9 mouse cellular contexts compared by ENCODE assay signal in genomic region chr4:63409317-63409907, GRCm38 (mm10). TPM values are rescaled to one million over a fixed set of nuclear protein-coding genes. Genes with fewer than 3 reads are reported as not detected.
DNase-seq lines count a peak whose midpoint lies in the region; ATAC-seq and TF ChIP-seq lines count a peak whose summit lies in the region.
"Had no signal": no experiment of that assay in that cellular context is flagged by ENCODE, and none has a peak within 500 bp of the region (broad histone marks: within the 10 kb centered on the region; RNA-seq: fewer than 3 reads in every experiment).

No protein-coding gene starts in this region.

- no peaks in the 10 kb centered on the region for H3K9me3 ChIP-seq in kidney, embryonic 15.5 days (replicated peaks)
- no peaks in the 10 kb centered on the region for H3K9me3 ChIP-seq in heart, postnatal 0 days (replicated peaks; ENCODE audit: control insufficient read depth, low read length)
- no peaks in the 10 kb centered on the region for H3K9me3 ChIP-seq in liver, embryonic 13.5 days (replicated peaks)
- H3K9me3 ChIP-seq in neural tube, embryonic 14.5 days (ENCODE audit: control insufficient read depth, low read length): no peaks in the 10 kb centered on the region

- no peak for TF ChIP-seq CTCF in heart, postnatal 0 days (IDR thresholded peaks at IDR 0.05; ENCODE audit: low read depth)

- ATAC-seq in kidney, embryonic 15.5 days (replicated peaks; ENCODE audit: low FRiP score): no peak
- ATAC-seq in heart, postnatal 0 days (ENCODE audit: insufficient read depth, low read depth): no peak
- ATAC-seq in liver, embryonic 13.5 days (ENCODE audit: low read depth): no peak
- ATAC-seq in neural tube, embryonic 14.5 days (ENCODE audit: low read depth): no peak

- peak overlapping the region; percentile 53 for H3K4me3 ChIP-seq in kidney, embryonic 15.5 days (replicated peaks)
- peak overlapping the region; percentile 53 for H3K4me3 ChIP-seq in heart, postnatal 0 days (ENCODE audit: low read depth, low read length)
- peak overlapping the region; percentile 69 for H3K4me3 ChIP-seq in liver, embryonic 13.5 days (replicated peaks)
- H3K4me3 ChIP-seq in neural tube, embryonic 14.5 days (ENCODE audit: low read depth, low read length): peak overlapping the region; percentile 45

- peak overlapping the region; percentile 34 for H3K9ac ChIP-seq in kidney, embryonic 15.5 days
- no peak overlapping the region for H3K9ac ChIP-seq in heart, postnatal 0 days (replicated peaks; ENCODE audit: low read depth, low read length)
- H3K9ac ChIP-seq in liver, embryonic 13.5 days: peak overlapping the region; percentile 60
- peak overlapping the region; percentile 58 for H3K9ac ChIP-seq in neural tube, embryonic 14.5 days (replicated peaks; ENCODE audit: low read depth, low read length)

- TF ChIP-seq EP300 in heart, postnatal 0 days (IDR thresholded peaks at IDR 0.05; ENCODE audit: low read depth): no peak

- H3K36me3 ChIP-seq in kidney, embryonic 15.5 days: no peaks in the 10 kb centered on the region
- no peaks in the 10 kb centered on the region for H3K36me3 ChIP-seq in heart, postnatal 0 days (replicated peaks; ENCODE audit: control insufficient read depth, insufficient read depth, low read length)
- no peaks in the 10 kb centered on the region for H3K36me3 ChIP-seq in liver, embryonic 13.5 days
- H3K36me3 ChIP-seq in neural tube, embryonic 14.5 days (ENCODE audit: control insufficient read depth, insufficient read depth, low read length): no peaks in the 10 kb centered on the region

- H3K4me1 ChIP-seq in kidney, embryonic 15.5 days: peaks cover 44% of the 10 kb centered on the region
- peaks cover 14% of the 10 kb centered on the region; the same call in 1 of the 2 replicates for H3K4me1 ChIP-seq in heart, postnatal 0 days (ENCODE audit: control insufficient read depth, insufficient read depth)
- H3K4me1 ChIP-seq in liver, embryonic 13.5 days (replicated peaks): peaks cover 63% of the 10 kb centered on the region
- H3K4me1 ChIP-seq in neural tube, embryonic 14.5 days (ENCODE audit: control insufficient read depth, insufficient read depth, low read length): peaks cover 22% of the 10 kb centered on the region

- peak overlapping the region; percentile 48; the same call in 1 of the 2 replicates for H3K27ac ChIP-seq in kidney, embryonic 15.5 days
- peak overlapping the region; percentile 2; the same call in 1 of the 2 replicates for H3K27ac ChIP-seq in heart, postnatal 0 days (ENCODE audit: low read depth)
- H3K27ac ChIP-seq in liver, embryonic 13.5 days: no peak overlapping the region
- H3K27ac ChIP-seq in neural tube, embryonic 14.5 days (ENCODE audit: low read depth, low read length): 0 out of 2 replicates have a peak overlapping the region, but pooled peaks have one; percentile 34

- H3K27me3 ChIP-seq in kidney, embryonic 15.5 days: peaks cover 5% of the 10 kb centered on the region; the same call in 1 of the 2 replicates
- 0 out of 2 replicates have a peak, but pooled peaks cover 3% of the 10 kb centered on the region for H3K27me3 ChIP-seq in heart, postnatal 0 days (ENCODE audit: control insufficient read depth, insufficient read depth, low read length)
- H3K27me3 ChIP-seq in liver, embryonic 13.5 days: peaks cover 7% of the 10 kb centered on the region
- H3K27me3 ChIP-seq in neural tube, embryonic 14.5 days (ENCODE audit: control insufficient read depth, insufficient read depth, low read length): no peaks in the 10 kb centered on the region
- H3K27me3 ChIP-seq: Patski had no signal

- DNase-seq in kidney, adult 18-20 months: no peak
- peak; percentile 57 for DNase-seq in embryo, embryonic 11 days
- DNase-seq in heart, postnatal 0 days (ENCODE audit: low spot score): no peak
- no peak for DNase-seq in liver, embryonic 13.5 days
- DNase-seq in c-Kit-positive CD71-positive TER-119-positive erythroid progenitor cells, embryonic 14.5 days (ENCODE audit: low spot score): no peak
- no peak for DNase-seq in adrenal gland, postnatal 36 days

- peak overlapping the region; percentile 97 for H3K4me2 ChIP-seq in kidney, embryonic 15.5 days
- peak overlapping the region; percentile 91 for H3K4me2 ChIP-seq in heart, postnatal 0 days (ENCODE audit: low read depth, low read length)
- peak overlapping the region; percentile 94 for H3K4me2 ChIP-seq in liver, embryonic 13.5 days
- H3K4me2 ChIP-seq in neural tube, embryonic 14.5 days (ENCODE audit: low read depth, low read length): peak overlapping the region; percentile 97

- 4% methylated on average over 18 of the region's 18 CpGs for WGBS in kidney, embryonic 15.5 days
- 2% methylated on average over 18 of the region's 18 CpGs for WGBS in heart, postnatal 0 days
- 9% methylated on average over 18 of the region's 18 CpGs for WGBS in liver, embryonic 13.5 days (ENCODE audit: insufficient replicate concordance)
- WGBS in neural tube, embryonic 14.5 days: 2% methylated on average over 18 of the region's 18 CpGs

RNA-seq across cellular contexts. Expression of gene Akna, which starts 6.3 kb away (rescaled TPM):
- 7.4 and 8.3 TPM in 2 replicates for polyA plus RNA-seq in kidney, embryonic 15.5 days (2015; fragmentation: Nextera tagmentation; extraction: Ambion mirVana)
- total RNA-seq in heart, postnatal 0 days (2014; rRNA removed; ENCODE audit: low replicate concordance): 4.1 and 5.5 TPM in 2 replicates
- polyA plus RNA-seq in heart, postnatal 0 days (2015; fragmentation: Nextera tagmentation; extraction: Ambion mirVana): 1.3 and 1.4 TPM in 2 replicates
- 3.0 and 3.8 TPM in 2 replicates for polyA plus RNA-seq in liver, embryonic 13.5 days (2015; fragmentation: Nextera tagmentation; extraction: Ambion mirVana)
- polyA plus RNA-seq in neural tube, embryonic 14.5 days (2014; fragmentation: Nextera tagmentation; extraction: Ambion mirVana): 2.5 and 3.8 TPM in 2 replicates
- 1 to 10 TPM; 2.6 to 4.3 TPM for total RNA-seq in adrenal gland, postnatal 36 days (2021)

RNA-seq across cellular contexts. Expression of gene Orm2, which starts 47.2 kb away (rescaled TPM):
- polyA plus RNA-seq in kidney, embryonic 15.5 days (2015; fragmentation: Nextera tagmentation; extraction: Ambion mirVana): not detected in 2 replicates
- total RNA-seq in heart, postnatal 0 days (2014; rRNA removed; ENCODE audit: low replicate concordance): not detected in 2 replicates
- polyA plus RNA-seq in heart, postnatal 0 days (2015; fragmentation: Nextera tagmentation; extraction: Ambion mirVana): not detected in 2 replicates
- polyA plus RNA-seq in liver, embryonic 13.5 days (2015; fragmentation: Nextera tagmentation; extraction: Ambion mirVana): not detected in 2 replicates
- not detected in 2 replicates for polyA plus RNA-seq in neural tube, embryonic 14.5 days (2014; fragmentation: Nextera tagmentation; extraction: Ambion mirVana)
- total RNA-seq in adrenal gland, postnatal 36 days (2021): 1 to 10 TPM; 3.9 to 7.8 TPM

RNA-seq across cellular contexts. Expression of gene Orm3, which starts 53.5 kb away (rescaled TPM):
- polyA plus RNA-seq in kidney, embryonic 15.5 days (2015; fragmentation: Nextera tagmentation; extraction: Ambion mirVana): not detected in 2 replicates
- not detected in 2 replicates for total RNA-seq in heart, postnatal 0 days (2014; rRNA removed; ENCODE audit: low replicate concordance)
- not detected in 2 replicates for polyA plus RNA-seq in heart, postnatal 0 days (2015; fragmentation: Nextera tagmentation; extraction: Ambion mirVana)
- polyA plus RNA-seq in liver, embryonic 13.5 days (2015; fragmentation: Nextera tagmentation; extraction: Ambion mirVana): not detected in 2 replicates
- polyA plus RNA-seq in neural tube, embryonic 14.5 days (2014; fragmentation: Nextera tagmentation; extraction: Ambion mirVana): not detected in 2 replicates
- 10 to 100 TPM in 1 of 2 experiments, 1 to 10 TPM in 1; 5.4 to 10.7 TPM for total RNA-seq in adrenal gland, postnatal 36 days (2021)
